Mouse (Mus musculus): ENCODE results near the gene Srd5a3.
A peak's percentile ranks its signal among the peaks of the same experiment; 100 is the strongest.
"Not testable (repeated sequence)": the region's sequence is repeated elsewhere in the genome, so short reads cannot be mapped to it uniquely, and the experiment has no call there.

The Srd5a3 gene

GRCm38 (mm10) chr5:76139808-76140729 is at the start of gene Srd5a3:
Gene Srd5a3 (plus strand): TSS chr5:76140271.
- peak; percentile 88 for DNase-seq (ENCODE audit: low read depth, low spot score)

- not testable (repeated sequence) for DNase-seq (ENCODE audit: low read depth, low spot score)
Observed at GRCm38 (mm10) chr5:76103809-76104208, 36.3 kb upstream of the Srd5a3 start.

- no peak for DNase-seq (ENCODE audit: low read depth, low spot score)
Observed at GRCm38 (mm10) chr5:76107306-76107705, 32.8 kb upstream of the Srd5a3 start.

- DNase-seq (ENCODE audit: low read depth, low spot score) = no peak
Observed at GRCm38 (mm10) chr5:76108496-76108895, 31.6 kb upstream of the Srd5a3 start.

- DNase-seq (ENCODE audit: low read depth, low spot score) = no peak
Observed at GRCm38 (mm10) chr5:76111173-76111572, 28.9 kb upstream of the Srd5a3 start.

GRCm38 (mm10) chr5:76112016-76112415 is 28.1 kb upstream of the Srd5a3 start:
- DNase-seq (ENCODE audit: low read depth, low spot score) = no peak

GRCm38 (mm10) chr5:76115436-76116041 is 24.5 kb upstream of the Srd5a3 start:
- DNase-seq (ENCODE audit: low read depth, low spot score) = no peak

GRCm38 (mm10) chr5:76118441-76118840 is 21.6 kb upstream of the Srd5a3 start:
- no peak for DNase-seq (ENCODE audit: low read depth, low spot score)

- no peak for DNase-seq (ENCODE audit: low read depth, low spot score)
Observed at GRCm38 (mm10) chr5:76120634-76121033, 19.4 kb upstream of the Srd5a3 start.

GRCm38 (mm10) chr5:76127584-76128316 is 12.3 kb upstream of the Srd5a3 start:
- DNase-seq (ENCODE audit: low read depth, low spot score) = no peak

- no peak for DNase-seq (ENCODE audit: low read depth, low spot score)
Observed at GRCm38 (mm10) chr5:76130292-76130691, 9.8 kb upstream of the Srd5a3 start.

GRCm38 (mm10) chr5:76131990-76132389 is 8.1 kb upstream of the Srd5a3 start:
- DNase-seq (ENCODE audit: low read depth, low spot score) = no peak

- DNase-seq (ENCODE audit: low read depth, low spot score) = no peak
Observed at GRCm38 (mm10) chr5:76135644-76136043, 4.4 kb upstream of the Srd5a3 start.

- no peak for DNase-seq (ENCODE audit: low read depth, low spot score)
Observed at GRCm38 (mm10) chr5:76136271-76136670, 3.8 kb upstream of the Srd5a3 start.

GRCm38 (mm10) chr5:76137586-76137985 is 2.5 kb upstream of the Srd5a3 start:
- peak; percentile 57 for DNase-seq (ENCODE audit: low read depth, low spot score)

GRCm38 (mm10) chr5:76138071-76138470 is 2.0 kb upstream of the Srd5a3 start:
- peak; percentile 64 for DNase-seq (ENCODE audit: low read depth, low spot score)

- DNase-seq (ENCODE audit: low read depth, low spot score) = peak; percentile 74
Observed at GRCm38 (mm10) chr5:76138512-76138911, 1.6 kb upstream of the Srd5a3 start.

- no peak for DNase-seq (ENCODE audit: low read depth, low spot score)
Observed at GRCm38 (mm10) chr5:76139171-76139671, 850 bp upstream of the Srd5a3 start.

GRCm38 (mm10) chr5:76140730-76141066 is 627 bp downstream of the Srd5a3 start:
- no peak for DNase-seq (ENCODE audit: low read depth, low spot score)

- no peak for DNase-seq (ENCODE audit: low read depth, low spot score)
Observed at GRCm38 (mm10) chr5:76143356-76143755, 3.3 kb downstream of the Srd5a3 start.

GRCm38 (mm10) chr5:76146401-76146800 is 6.3 kb downstream of the Srd5a3 start:
- no peak for DNase-seq (ENCODE audit: low read depth, low spot score)

GRCm38 (mm10) chr5:76149436-76149835 is 9.4 kb downstream of the Srd5a3 start:
- DNase-seq (ENCODE audit: low read depth, low spot score) = no peak
